Comparison of ENCODE assay signal across 20 mouse cellular contexts in genomic region chr10:76351953-76352352, GRCm38 (mm10). TPM values are rescaled to one million over a fixed set of nuclear protein-coding genes. Genes with fewer than 3 reads are reported as not detected.
A peak's percentile ranks its signal among the peaks of the same experiment; 100 is the strongest.
DNase-seq lines count a peak whose midpoint lies in the region; ATAC-seq and TF ChIP-seq lines count a peak whose summit lies in the region.
"Had no signal": no experiment of that assay in that cellular context is flagged by ENCODE, and none has a peak within 500 bp of the region (broad histone marks: within the 10 kb centered on the region; RNA-seq: fewer than 3 reads in every experiment).

No protein-coding gene starts in this region.

- DNase-seq in heart, adult 11 months: peak; percentile 91
- DNase-seq in heart, postnatal 25 days (ENCODE audit: low spot score): no peak
- DNase-seq in kidney, adult 9 months: peak; percentile 17
- no peak for DNase-seq in kidney, postnatal 14 days
- no peak for DNase-seq in forebrain, embryonic 10.5 days (ENCODE audit: extremely low spot score, low spot score)
- DNase-seq in urinary bladder, postnatal 10 days (ENCODE audit: low spot score): no peak
- DNase-seq: adrenal gland, adult 8-10 months; cerebellum, postnatal 14 days; embryo, embryonic 11 days; right cerebral cortex, adult 18-20 months; thymus, postnatal 4 days had no signal

- H3K27me3 ChIP-seq in heart, embryonic 16.5 days (ENCODE audit: control insufficient read depth, insufficient read depth, low read length): no peaks in the 10 kb centered on the region
- H3K27me3 ChIP-seq in forebrain, embryonic 10.5 days (ENCODE audit: poor library complexity, severe bottlenecking): no peaks in the 10 kb centered on the region
- H3K27me3 ChIP-seq: embryonic facial prominence, embryonic 15.5 days; midbrain, embryonic 13.5 days; neural tube, embryonic 13.5 days; Patski had no signal

- no peak overlapping the region for H3K9ac ChIP-seq in heart, embryonic 16.5 days (ENCODE audit: low read length)
- H3K9ac ChIP-seq: embryonic facial prominence, embryonic 15.5 days; hindbrain, embryonic 14.5 days; liver, embryonic 14.5 days; midbrain, embryonic 13.5 days; neural tube, embryonic 13.5 days had no signal

- H3K36me3 ChIP-seq in heart, embryonic 16.5 days (ENCODE audit: control insufficient read depth, insufficient read depth): peaks cover 39% of the 10 kb centered on the region
- H3K36me3 ChIP-seq in forebrain, embryonic 10.5 days (replicated peaks): peaks cover 80% of the 10 kb centered on the region

- peak overlapping the region; percentile 60 for H3K27ac ChIP-seq in bone marrow macrophage, adult 2 months (ENCODE audit: insufficient read depth, low read depth, low read length)
- peak overlapping the region; percentile 64; the same call in 1 of the 2 replicates for H3K27ac ChIP-seq in heart, embryonic 16.5 days (ENCODE audit: low read length)
- H3K27ac ChIP-seq in forebrain, embryonic 10.5 days: no peak overlapping the region
- H3K27ac ChIP-seq: embryonic facial prominence, embryonic 15.5 days; hindbrain, embryonic 14.5 days; liver, embryonic 14.5 days; midbrain, embryonic 13.5 days; neural tube, embryonic 13.5 days had no signal

- no peak overlapping the region for H3K4me3 ChIP-seq in bone marrow macrophage, adult 2 months (ENCODE audit: insufficient read depth, low read length)
- H3K4me3 ChIP-seq in heart, embryonic 16.5 days (ENCODE audit: low read length): no peak overlapping the region
- H3K4me3 ChIP-seq in forebrain, embryonic 10.5 days: no peak overlapping the region
- H3K4me3 ChIP-seq: embryonic facial prominence, embryonic 15.5 days; midbrain, embryonic 13.5 days; neural tube, embryonic 13.5 days had no signal

- no peak for TF ChIP-seq CTCF in bone marrow macrophage, adult 2 months (IDR thresholded peaks at IDR 0.05; ENCODE audit: low read depth, low read length)

- peaks cover 19% of the 10 kb centered on the region for H3K4me1 ChIP-seq in bone marrow macrophage, adult 2 months (ENCODE audit: control insufficient read depth, insufficient read depth, low read length)
- H3K4me1 ChIP-seq in heart, embryonic 16.5 days (ENCODE audit: control insufficient read depth, insufficient read depth, low read length): no peaks in the 10 kb centered on the region
- no peaks in the 10 kb centered on the region for H3K4me1 ChIP-seq in forebrain, embryonic 10.5 days
- H3K4me1 ChIP-seq: embryonic facial prominence, embryonic 15.5 days; midbrain, embryonic 13.5 days; neural tube, embryonic 13.5 days had no signal

- ATAC-seq in heart, embryonic 16.5 days (replicated peaks; ENCODE audit: extremely low read depth, insufficient read depth, low FRiP score): no peak
- ATAC-seq: CD4-positive, CD25-positive, alpha-beta regulatory T cell, adult 4 months; midbrain, embryonic 13.5 days; Patski had no signal

- no peak overlapping the region for H3K4me2 ChIP-seq in heart, embryonic 16.5 days (ENCODE audit: low read depth, low read length)
- H3K4me2 ChIP-seq: embryonic facial prominence, embryonic 15.5 days; hindbrain, embryonic 14.5 days; midbrain, embryonic 13.5 days; neural tube, embryonic 13.5 days had no signal

- no peak for TF ChIP-seq POLR2A in bone marrow macrophage, adult 2 months (IDR thresholded peaks at IDR 0.05; ENCODE audit: borderline replicate concordance, low read depth, low read length)

- WGBS in heart, embryonic 16.5 days: 62% methylated on average over 7 of the region's 7 CpGs
- WGBS in forebrain, embryonic 10.5 days: 94% methylated on average over 7 of the region's 7 CpGs

- no peaks in the 10 kb centered on the region for H3K9me3 ChIP-seq in heart, embryonic 16.5 days (replicated peaks; ENCODE audit: control insufficient read depth, low read length)
- H3K9me3 ChIP-seq in forebrain, embryonic 10.5 days: no peaks in the 10 kb centered on the region
- H3K9me3 ChIP-seq: embryonic facial prominence, embryonic 15.5 days; midbrain, embryonic 13.5 days; neural tube, embryonic 13.5 days had no signal

- intact Hi-C loops in heart, postnatal 25 days (cut with DNase I): no loop called here

RNA-seq across cellular contexts. Expression of gene Dip2a, which starts 6.9 kb away (rescaled TPM):
- total RNA-seq in heart, postnatal 25 days (2021): 10 to 100 TPM; 12.5 TPM
- polyA plus RNA-seq in bone marrow macrophage, adult 2 months (2012; ENCODE audit: insufficient read depth, insufficient read length, missing spikeins): 10.8 and 12.1 TPM in 2 replicates
- polyA plus RNA-seq in heart, embryonic 16.5 days (2015; fragmentation: Nextera tagmentation; extraction: Ambion mirVana): 9.0 and 11.0 TPM in 2 replicates
- 5.3 and 7.1 TPM in 2 replicates for polyA plus RNA-seq in forebrain, embryonic 10.5 days (2016; fragmentation: Nextera tagmentation; extraction: Ambion mirVana)

Comparison
In these comparisons a context has a peak if more than half of its experiments do, and no peak if none do; other contexts are left out.
1. DNase-seq: peak in heart, adult 11 months (single experiment) and kidney, adult 9 months (single experiment); none in heart, postnatal 25 days (single experiment), kidney, postnatal 14 days (single experiment), forebrain, embryonic 10.5 days (single experiment) and urinary bladder, postnatal 10 days (single experiment).